Mouse (Mus musculus) myocyte (in vitro differentiated cells): ENCODE measurements around the gene Arhgap35.

Source experiments
- CEBPB ChIP-seq: IDR thresholded peaks from 2 replicates; pipeline ENCODE4 v1.6.1; 2011; ENCODE audit warnings: mild to moderate bottlenecking, moderate library complexity; ENCODE audit not compliant: poor library complexity, insufficient read depth, severe bottlenecking
- MAX ChIP-seq: IDR thresholded peaks from one replicate; pipeline ENCODE4 v1.6.1; 2011; ENCODE audit warnings: low read depth, mild to moderate bottlenecking, control low read depth
- MYOD1 ChIP-seq, 3 experiments: IDR thresholded peaks; one replicate each; pipeline ENCODE4 v1.6.1; 2011; ENCODE audit warnings: control low read depth in 2 of 3, low read depth in 2 of 3, mild to moderate bottlenecking in 2 of 3, moderate library complexity in 1 of 3; ENCODE audit not compliant: insufficient read length in 2 of 3, control insufficient read depth in 1 of 3
- MYOG ChIP-seq, 3 experiments: IDR thresholded peaks; one replicate each; pipeline ENCODE4 v1.6.1; 2011; ENCODE audit warnings: control low read depth in 2 of 3, low read depth in 2 of 3, mild to moderate bottlenecking in 2 of 3; ENCODE audit not compliant: insufficient read length in 2 of 3, control insufficient read depth in 1 of 3, insufficient read depth in 1 of 3
- POLR2A ChIP-seq: IDR thresholded peaks from one replicate; pipeline ENCODE4 v1.6.1; 2011; ENCODE audit warnings: low read depth, mild to moderate bottlenecking, control low read depth, moderate library complexity; ENCODE audit not compliant: insufficient read length
- POLR2AphosphoS2 ChIP-seq: IDR thresholded peaks from one replicate; pipeline ENCODE4 v1.6.1; 2011; ENCODE audit warnings: low read depth, control low read depth; ENCODE audit not compliant: insufficient read length
- TCF12 ChIP-seq: IDR thresholded peaks from one replicate; pipeline ENCODE4 v1.6.1; 2011; ENCODE audit warnings: mild to moderate bottlenecking, control low read depth; ENCODE audit not compliant: poor library complexity, insufficient read depth, severe bottlenecking
- USF1 ChIP-seq: IDR thresholded peaks from one replicate; pipeline ENCODE4 v1.6.1; 2011; ENCODE audit warnings: low read depth, mild to moderate bottlenecking, control low read depth, moderate library complexity

- TF ChIP-seq POLR2A (no peak), POLR2AphosphoS2 (no peak), CEBPB (no peak), MAX (no peak), USF1 (no peak), TCF12 (no peak), MYOG (IDR thresholded peaks at IDR 0.05; ENCODE audit: control insufficient read depth in 1 of 3, insufficient read depth in 1 of 3, insufficient read length in 2 of 3, low read depth in 2 of 3) (no peak), MYOD1 (IDR thresholded peaks at IDR 0.05; ENCODE audit: control insufficient read depth in 1 of 3, insufficient read length in 2 of 3, low read depth in 2 of 3) (no peak)
These were observed 138.2 kb downstream of the Arhgap35 start for GRCm38 (mm10) chr7:16476600-16476989.
